Mouse (Mus musculus) Muller cell, postnatal 12 days (primary cell): Measurements from ENCODE around the gene Nr2f2.
A peak's percentile ranks its signal among the peaks of the same experiment; 100 is the strongest.

Source experiments
- DNase-seq: peaks from one replicate; pipeline ENCODE4 v3.0.0-alpha.2; 2015; ENCODE audit errors: inconsistent ontology term

Nr2f2 gene

GRCm38 (mm10) chr7:70365941-70366807 is at the start of gene Nr2f2:
Gene Nr2f2 (minus strand): TSS chr7:70366735.
- DNase-seq, result peak; percentile 59

DNA sequence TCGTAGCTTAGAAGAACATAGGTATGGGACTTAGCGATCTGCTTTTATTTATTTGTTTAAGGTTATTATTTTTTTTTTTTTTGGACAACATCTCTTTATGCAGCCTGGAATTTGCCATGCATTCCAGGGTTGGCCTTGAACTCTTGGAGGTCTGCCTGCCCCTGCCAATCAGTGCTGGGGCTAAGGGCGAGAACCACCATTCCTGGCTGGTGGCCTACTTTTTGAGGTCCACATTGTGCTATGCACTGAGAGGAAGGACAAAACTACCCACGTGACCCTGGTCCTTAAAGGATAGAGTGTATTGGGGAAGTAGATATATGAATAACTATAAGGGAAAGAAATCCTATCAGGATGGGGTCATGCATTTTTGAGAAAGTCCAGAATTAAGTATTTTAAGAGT is 47.9 kb upstream of the Nr2f2 start:
- DNase-seq, result no peak

GRCm38 (mm10) chr7:70413646-70414045 is 47.1 kb upstream of the Nr2f2 start:
- DNase-seq, result no peak

DNA sequence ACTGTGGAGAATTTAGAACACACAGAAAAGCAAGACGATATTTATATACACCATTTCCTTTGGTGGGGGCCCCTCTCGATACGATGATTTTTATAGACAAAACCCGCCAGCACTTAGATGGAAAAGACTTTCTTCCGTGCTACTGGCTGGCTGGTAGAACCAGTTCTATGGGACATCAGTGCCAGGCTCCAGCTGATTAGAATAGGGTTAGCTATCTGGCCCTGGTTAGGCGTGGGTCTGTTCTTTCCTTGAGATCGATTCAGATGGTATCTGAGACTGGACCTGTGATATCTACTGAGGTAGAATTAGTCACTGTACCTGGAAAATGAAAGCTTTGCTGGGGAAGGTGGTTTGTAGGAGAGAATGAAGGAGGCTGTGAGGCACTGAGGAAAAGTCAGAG is 46.4 kb upstream of the Nr2f2 start:
- DNase-seq, result no peak

DNA sequence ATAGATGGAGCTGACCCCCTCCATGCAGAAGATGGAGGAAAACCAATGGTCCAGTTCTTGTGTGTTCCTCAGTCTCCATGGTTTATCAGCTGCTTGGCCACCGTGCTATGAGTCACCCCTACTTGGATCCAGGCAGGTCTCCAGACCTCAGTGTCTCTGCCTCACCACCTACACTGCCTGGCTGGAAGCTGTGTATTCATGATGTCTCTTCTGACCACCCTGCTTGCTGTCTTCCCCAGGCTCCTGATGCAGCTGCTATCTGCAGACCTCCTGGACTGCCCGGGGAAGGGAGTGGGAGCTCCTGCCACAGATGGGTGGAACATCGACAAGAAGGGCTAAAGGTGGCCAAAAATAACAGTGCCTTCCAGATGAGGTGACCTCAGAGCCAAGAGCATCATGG is 43.8 kb upstream of the Nr2f2 start:
- no peak for DNase-seq

- DNase-seq, result no peak
These were observed 43.4 kb upstream of the Nr2f2 start for GRCm38 (mm10) chr7:70409890-70410289.

DNA sequence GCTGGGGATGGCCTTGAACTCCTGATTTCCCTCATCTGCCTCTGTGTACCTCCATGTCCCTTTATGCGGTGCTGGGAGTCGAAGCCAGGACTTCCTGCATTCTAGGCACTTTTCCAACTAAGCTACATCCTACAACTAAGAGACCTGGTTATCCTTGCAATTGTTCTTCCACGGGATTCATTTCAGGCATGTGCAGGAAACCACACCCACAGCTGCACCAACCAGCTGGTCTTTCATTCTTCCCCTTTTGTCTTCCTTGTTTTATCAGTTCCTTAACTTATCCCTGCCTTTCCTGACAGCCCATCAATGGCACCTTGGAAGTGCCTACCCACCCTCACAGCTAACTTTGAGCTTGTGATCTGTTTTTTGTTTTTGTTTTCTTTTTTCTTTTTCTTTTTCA is 42.3 kb upstream of the Nr2f2 start:
- DNase-seq, result no peak

GRCm38 (mm10) chr7:70407123-70407522 is 40.6 kb upstream of the Nr2f2 start:
- no peak for DNase-seq

- DNase-seq, result no peak
These were observed 40.0 kb upstream of the Nr2f2 start for GRCm38 (mm10) chr7:70406527-70406926.

GRCm38 (mm10) chr7:70405466-70405865 is 38.9 kb upstream of the Nr2f2 start:
- DNase-seq, result no peak

DNA sequence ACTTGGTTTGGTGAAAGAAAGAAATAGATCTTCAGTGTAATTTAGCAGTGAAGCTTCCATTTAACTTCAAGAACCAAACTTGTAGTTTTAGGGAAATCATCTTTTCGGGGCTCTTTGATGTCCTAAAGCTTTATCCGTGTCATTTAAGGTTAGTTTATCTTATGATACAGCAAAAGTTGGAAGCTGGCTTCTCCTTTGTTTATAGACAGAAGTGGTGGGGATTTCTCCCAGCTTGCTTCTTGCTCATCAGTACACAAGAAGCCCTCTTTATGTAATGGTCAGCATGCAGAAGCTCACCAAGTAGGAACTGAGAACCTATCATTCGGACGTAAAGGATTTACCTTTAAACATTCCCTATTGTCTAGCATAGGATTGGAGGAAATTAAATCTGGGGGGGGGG is 16.3 kb upstream of the Nr2f2 start:
- no peak for DNase-seq

DNA sequence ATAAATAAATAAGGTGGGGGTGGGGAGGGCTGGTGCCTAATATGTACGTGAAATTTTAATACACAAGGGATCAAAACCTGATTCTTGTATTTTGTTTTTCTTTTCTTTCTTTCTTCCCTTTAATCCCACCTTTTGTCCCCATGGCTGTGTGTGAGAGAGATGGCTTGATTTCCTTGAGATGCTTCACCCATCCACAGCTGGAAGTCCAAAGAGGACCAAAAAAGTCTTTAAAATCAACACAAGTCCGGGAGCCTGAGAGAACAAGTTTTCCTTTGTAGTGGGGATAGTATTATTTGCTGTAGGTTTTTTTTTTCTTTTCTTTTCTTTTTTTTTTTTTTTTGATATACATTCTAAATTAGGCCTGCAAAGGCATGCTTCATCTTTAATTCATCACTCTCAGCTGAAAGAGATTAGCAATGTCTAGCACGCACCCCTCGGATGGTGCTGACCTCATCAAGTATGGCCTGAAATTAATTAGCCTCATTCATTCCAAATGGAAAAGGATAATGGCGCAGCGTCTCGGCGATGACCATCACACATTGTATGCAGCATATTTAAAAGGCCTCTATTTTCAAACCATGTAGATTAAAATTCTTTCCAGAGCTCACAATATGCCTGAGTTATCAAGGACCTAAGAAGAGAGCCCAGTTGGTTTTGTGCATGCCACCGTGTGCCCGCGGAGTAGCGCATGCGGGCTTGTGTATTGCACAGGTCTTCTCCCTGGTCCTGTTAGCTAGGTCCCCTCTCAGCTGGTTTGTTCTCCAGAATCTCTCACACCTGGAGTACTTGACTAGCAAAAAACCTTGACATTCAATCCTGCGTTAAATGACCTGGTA is 15.1 kb upstream of the Nr2f2 start:
- no peak for DNase-seq

DNA sequence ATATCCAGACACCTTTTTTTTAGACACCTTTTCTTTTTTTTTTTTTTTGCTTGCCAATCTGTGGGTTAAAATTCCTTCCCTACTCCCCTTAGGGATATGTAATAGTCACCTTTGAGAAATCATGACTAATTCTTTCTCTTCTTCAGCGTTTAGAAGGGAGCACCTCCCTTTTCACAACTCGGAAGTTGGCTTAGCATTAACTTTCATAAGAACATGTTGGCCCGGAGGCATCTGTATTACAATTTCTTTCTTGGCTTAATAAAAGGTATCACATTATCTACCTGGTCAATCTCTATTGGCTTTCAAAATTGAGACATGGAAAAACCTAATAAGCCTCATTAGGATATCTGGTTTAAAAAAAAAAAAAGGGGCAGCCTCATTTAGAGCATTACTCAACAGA is 14.4 kb upstream of the Nr2f2 start:
- DNase-seq, result no peak

GRCm38 (mm10) chr7:70380246-70380645 is 13.7 kb upstream of the Nr2f2 start:
- DNase-seq, result no peak

- DNase-seq, result no peak
These were observed 4.2 kb upstream of the Nr2f2 start for GRCm38 (mm10) chr7:70370552-70371262.

DNA sequence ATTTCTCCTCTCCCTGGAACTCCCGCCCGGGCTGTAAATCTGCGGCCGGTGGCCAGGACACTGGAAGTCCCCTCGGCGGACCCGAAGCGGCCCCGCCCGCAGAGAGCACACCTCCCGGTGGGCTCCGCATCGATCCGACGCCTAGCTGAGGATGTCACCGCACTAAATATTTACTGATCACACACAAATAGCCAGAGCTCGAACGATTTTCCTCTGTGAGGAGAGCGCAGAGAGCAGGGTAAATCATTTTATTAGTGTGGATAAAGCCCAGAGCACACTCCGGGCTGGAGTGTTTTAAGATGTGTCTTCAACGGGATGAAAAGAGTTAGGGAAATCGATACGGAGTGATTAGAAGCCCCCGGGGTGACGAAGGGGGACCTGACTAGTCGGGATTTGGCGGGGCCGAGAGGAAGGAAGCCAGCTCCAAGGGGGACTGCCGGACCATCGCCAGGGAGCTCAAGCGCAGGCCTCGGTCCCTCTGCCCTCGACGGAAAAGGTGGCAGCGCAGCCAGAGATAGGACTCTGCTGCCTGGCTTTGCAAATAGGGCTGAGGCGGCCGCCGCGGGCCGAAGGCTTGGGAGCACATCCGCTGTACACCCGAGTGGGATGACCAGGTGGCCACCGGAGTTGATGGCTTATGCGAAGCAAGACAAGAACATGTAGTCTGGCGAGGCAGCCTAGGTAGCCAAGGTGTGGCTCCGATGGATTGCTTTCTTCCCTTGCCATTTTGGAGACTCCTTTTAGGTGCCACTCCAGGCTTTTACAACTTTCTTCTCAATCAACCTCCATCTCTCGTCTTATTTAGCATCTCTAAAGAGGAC is 3.4 kb upstream of the Nr2f2 start:
- DNase-seq, result peak; percentile 26

DNA sequence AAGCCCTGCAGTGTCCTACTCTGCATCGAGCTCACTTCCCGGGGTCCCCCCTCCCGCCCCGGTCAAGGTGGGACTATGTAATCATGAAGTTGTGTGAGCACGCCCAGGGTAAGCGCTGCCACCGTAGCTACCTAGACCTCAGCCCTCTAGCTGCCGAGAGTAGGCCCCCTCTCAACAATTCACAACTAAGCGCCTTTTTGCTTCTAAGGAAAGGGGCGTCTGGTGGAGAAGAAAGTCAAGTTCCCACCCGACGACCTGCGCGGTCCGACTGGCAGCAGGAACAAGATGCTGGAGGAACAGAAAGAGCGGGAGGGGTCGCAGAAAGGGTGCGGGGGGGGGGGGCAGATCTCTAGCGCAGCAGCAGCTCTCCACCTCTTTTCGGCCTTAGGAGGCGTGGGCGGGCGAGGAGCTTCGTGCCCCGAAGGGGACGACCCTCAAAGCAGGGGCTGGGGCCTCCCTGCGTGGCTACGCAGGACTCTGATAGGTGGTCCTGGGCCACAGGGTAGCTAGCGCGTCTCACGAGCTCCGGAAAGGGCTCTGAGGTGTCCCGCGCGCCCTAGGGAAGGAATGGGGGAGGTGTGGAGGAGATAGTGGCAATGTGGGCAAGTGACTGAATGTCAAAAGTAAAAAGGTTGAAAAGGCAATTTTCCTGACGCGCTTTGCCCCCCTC is 2.7 kb upstream of the Nr2f2 start:
- peak; percentile 24 for DNase-seq

DNA sequence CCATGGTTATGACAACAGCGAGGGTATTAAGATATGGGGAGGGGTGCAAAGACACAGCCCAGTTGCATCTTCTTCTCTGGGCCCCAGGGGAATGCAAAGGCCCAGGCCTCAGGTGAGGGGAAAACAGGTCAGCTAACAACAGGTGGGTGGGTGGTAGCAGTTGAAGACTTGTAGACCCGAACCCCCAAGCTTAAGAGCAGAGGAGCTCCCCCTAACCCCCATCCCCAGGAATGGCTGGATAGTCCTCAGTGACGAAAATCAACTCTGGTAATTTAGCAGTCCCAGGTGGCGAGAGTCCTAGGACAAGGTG is 2.2 kb upstream of the Nr2f2 start:
- no peak for DNase-seq

GRCm38 (mm10) chr7:70368268-70368655 is 1.7 kb upstream of the Nr2f2 start:
- no peak for DNase-seq

DNA sequence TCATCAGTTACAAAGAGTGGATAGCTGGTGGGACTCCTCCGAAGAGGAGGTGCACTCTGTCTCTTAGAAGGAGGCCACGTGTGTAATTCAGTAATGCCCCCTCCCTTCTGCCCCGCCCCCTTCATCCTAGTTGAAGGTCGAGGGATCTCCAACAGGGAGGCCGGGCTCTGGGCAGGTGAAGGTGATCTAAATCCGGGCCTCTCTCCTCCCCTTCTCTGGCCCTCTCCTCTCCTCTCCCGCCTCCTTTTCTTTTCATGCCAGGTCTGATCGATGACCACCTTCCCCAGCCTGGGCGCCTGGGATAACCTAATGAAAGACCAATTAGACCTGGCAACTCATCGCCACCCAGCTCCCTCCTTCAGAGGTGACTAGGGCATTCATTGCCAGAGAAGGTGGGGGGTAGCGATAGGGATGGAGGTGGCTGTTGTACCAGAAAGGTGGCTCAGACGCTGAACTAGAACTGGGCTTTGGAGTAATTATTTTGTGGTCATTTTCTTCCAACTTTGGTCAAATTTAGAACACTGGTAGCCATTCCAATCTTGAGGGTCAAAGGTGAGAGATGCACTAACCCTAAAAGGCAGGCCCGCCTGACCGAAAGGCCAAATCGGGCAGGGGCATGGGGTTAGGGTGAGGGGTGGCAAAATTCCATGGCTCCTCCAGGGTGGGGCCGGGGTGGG is 1.2 kb upstream of the Nr2f2 start:
- DNase-seq, result peak; percentile 5

GRCm38 (mm10) chr7:70366808-70367095 is 217 bp upstream of the Nr2f2 start:
- no peak for DNase-seq
